Mouse (Mus musculus) olfactory bulb, adult 2 months (tissue): ENCODE results near the gene Eef1a2.

Source experiments
- CTCF ChIP-seq: fragments of 200-500 bp; IDR thresholded peaks from 2 replicates; pipeline ENCODE4 v1.5.1; 2012; ENCODE audit warnings: low read depth, mild to moderate bottlenecking, low read length, moderate library complexity; ENCODE audit not compliant: insufficient read depth
- POLR2A ChIP-seq: fragments of 200-500 bp; IDR thresholded peaks from 2 replicates; pipeline ENCODE4 v1.6.1; 2012; ENCODE audit warnings: mild to moderate bottlenecking, low read depth, low read length, moderate library complexity; ENCODE audit not compliant: insufficient read depth

GRCm38 (mm10) chr2:181153837-181154236 lies 3.0 kb downstream of the Eef1a2 start:
- TF ChIP-seq CTCF, result peak; percentile 45; the same call in 1 of the 2 replicates
- no peak for TF ChIP-seq POLR2A
